Mouse (Mus musculus) heart, embryonic 15.5 days (tissue): ENCODE measurements around the gene Foxr1. TPM values are rescaled to one million over a fixed set of nuclear protein-coding genes. Genes with fewer than 3 reads are reported as not detected.
A peak's percentile ranks its signal among the peaks of the same experiment; 100 is the strongest.

Experiments
- ATAC-seq: fragments of 200-750 bp; cut with Nextera tagmentation; replicated peaks from 2 replicates; pipeline ENCODE4 v1.8.0; 2017; ENCODE audit warnings: low read depth, moderate TSS enrichment; ENCODE audit not compliant: insufficient number of reproducible peaks, insufficient read depth, low FRiP score
- H3K27ac ChIP-seq: fragments of 300-500 bp; sonication (generic); 2 replicates; pipeline ENCODE4 v1.5.1; 2015; ENCODE audit warnings: mild to moderate bottlenecking, inconsistent platforms
- H3K27me3 ChIP-seq: fragments of 300-500 bp; sonication (generic); 2 replicates; pipeline ENCODE4 v1.6.1; 2015; ENCODE audit warnings: inconsistent platforms
- H3K36me3 ChIP-seq: fragments of 300-500 bp; sonication (generic); 2 replicates; pipeline ENCODE4 v1.6.1; 2015; ENCODE audit warnings: mild to moderate bottlenecking, inconsistent platforms
- H3K4me1 ChIP-seq: fragments of 300-500 bp; sonication (generic); replicated peaks from 2 replicates; pipeline ENCODE4 v1.6.1; 2015; ENCODE audit warnings: inconsistent platforms
- H3K4me2 ChIP-seq: fragments of 300-500 bp; sonication (generic); 2 replicates; pipeline ENCODE4 v1.6.1; 2015; ENCODE audit warnings: inconsistent platforms, mild to moderate bottlenecking, moderate library complexity
- H3K4me3 ChIP-seq: fragments of 300-500 bp; sonication (generic); 2 replicates; pipeline ENCODE4 v1.5.1; 2015; ENCODE audit warnings: mild to moderate bottlenecking, inconsistent platforms
- H3K9ac ChIP-seq: fragments of 300-500 bp; sonication (generic); 2 replicates; pipeline ENCODE4 v1.6.1; 2015; ENCODE audit warnings: mild to moderate bottlenecking, inconsistent platforms
- H3K9me3 ChIP-seq: fragments of 300-500 bp; sonication (generic); replicated peaks from 2 replicates; pipeline ENCODE4 v1.6.1; 2016; ENCODE audit warnings: inconsistent platforms
- WGBS: fragments of 180-500 bp; shearing (Covaris S2); methylation state at CpG from one replicate; pipeline ENCODE4 v1.1.7; 2015; ENCODE audit warnings: mixed read lengths; 5-methylcytosine and 5-hydroxymethylcytosine counted together
- polyA plus RNA-seq: library from polyadenylated mRNA; unstranded; fragments of >200 nt; fragmentation: Nextera tagmentation; extraction: Ambion mirVana; gene quantifications from 2 replicates; pipeline ENCODE4 v1.2.1, GENCODE M21; 2015

Foxr1 gene
- not detected in 2 replicates for polyA plus RNA-seq

- Histone ChIP-seq H3K27ac (no peak within 1 kb of the TSS), H3K9me3 (no peaks in the 10 kb centered on the region), H3K9ac (no peak within 1 kb of the TSS), H3K36me3 (no peaks in the 10 kb centered on the region), H3K4me2 (no peak within 1 kb of the TSS), H3K27me3 (no peaks in the 10 kb centered on the region), H3K4me1 (no peaks in the 10 kb centered on the region), H3K4me3 (no peak within 1 kb of the TSS)
- ATAC-seq: no peak
- 57% methylated on average over 19 of the region's 19 CpGs for WGBS
Measured at GRCm38 (mm10) chr9:44440961-44441360, at the start of gene Foxr1. Gene Foxr1 (minus strand): TSS chr9:44441136.

GRCm38 (mm10) chr9:44490086-44490967 lies 49.4 kb upstream of the Foxr1 start:
- Histone ChIP-seq H3K27ac (peak overlapping the region; percentile 93), H3K9me3 (no peaks in the 10 kb centered on the region), H3K4me3 (peak overlapping the region; percentile 87), H3K36me3 (0 out of 2 replicates have a peak, but pooled peaks cover 4% of the 10 kb centered on the region), H3K9ac (peak overlapping the region; percentile 56), H3K4me1 (peaks cover 100% of the 10 kb centered on the region), H3K4me2 (peak overlapping the region; percentile 85), H3K27me3 (no peaks in the 10 kb centered on the region)
- no peak for ATAC-seq
- WGBS: 33% methylated on average over 17 of the region's 17 CpGs

- no peak for ATAC-seq
- H3K4me3 ChIP-seq: peak overlapping the region; percentile 87
- no peaks in the 10 kb centered on the region for H3K9me3 ChIP-seq
- peak overlapping the region; percentile 56 for H3K9ac ChIP-seq
- peak overlapping the region; percentile 93 for H3K27ac ChIP-seq
- WGBS: 10% methylated on average over 17 of the region's 17 CpGs
- peaks cover 100% of the 10 kb centered on the region for H3K4me1 ChIP-seq
- 0 out of 2 replicates have a peak, but pooled peaks cover 4% of the 10 kb centered on the region for H3K36me3 ChIP-seq
- no peaks in the 10 kb centered on the region for H3K27me3 ChIP-seq
- peak overlapping the region; percentile 85 for H3K4me2 ChIP-seq
Measured at GRCm38 (mm10) chr9:44489651-44490085, 48.7 kb upstream of the Foxr1 start.

- peak; percentile 32 for ATAC-seq
- peak overlapping the region; percentile 56 for H3K9ac ChIP-seq
- 3% methylated on average over 5 of the region's 5 CpGs for WGBS
- H3K4me3 ChIP-seq: peak overlapping the region; percentile 87
- 0 out of 2 replicates have a peak, but pooled peaks cover 4% of the 10 kb centered on the region for H3K36me3 ChIP-seq
- peak overlapping the region; percentile 85 for H3K4me2 ChIP-seq
- H3K9me3 ChIP-seq: no peaks in the 10 kb centered on the region
- H3K27ac ChIP-seq: peak overlapping the region; percentile 93
- H3K4me1 ChIP-seq: peaks cover 100% of the 10 kb centered on the region
- no peaks in the 10 kb centered on the region for H3K27me3 ChIP-seq
Measured at GRCm38 (mm10) chr9:44488855-44489381, 48.0 kb upstream of the Foxr1 start.

- 12% methylated on average over 8 of the region's 8 CpGs for WGBS
- H3K4me3 ChIP-seq: peak overlapping the region; percentile 87
- no peak for ATAC-seq
- peak overlapping the region; percentile 97 for H3K9ac ChIP-seq
- no peaks in the 10 kb centered on the region for H3K9me3 ChIP-seq
- peak overlapping the region; percentile 85 for H3K4me2 ChIP-seq
- H3K27ac ChIP-seq: peak overlapping the region; percentile 93
- no peaks in the 10 kb centered on the region for H3K27me3 ChIP-seq
- 0 out of 2 replicates have a peak, but pooled peaks cover 4% of the 10 kb centered on the region for H3K36me3 ChIP-seq
- H3K4me1 ChIP-seq: peaks cover 95% of the 10 kb centered on the region
Measured at GRCm38 (mm10) chr9:44488416-44488815, 47.5 kb upstream of the Foxr1 start.

GRCm38 (mm10) chr9:44487441-44487840 lies 46.5 kb upstream of the Foxr1 start:
- Histone ChIP-seq H3K27me3 (no peaks in the 10 kb centered on the region), H3K9me3 (no peaks in the 10 kb centered on the region), H3K9ac (peak overlapping the region; percentile 97), H3K4me3 (peak overlapping the region; percentile 87), H3K4me2 (peak overlapping the region; percentile 85), H3K27ac (peak overlapping the region; percentile 93), H3K4me1 (peaks cover 86% of the 10 kb centered on the region), H3K36me3 (0 out of 2 replicates have a peak, but pooled peaks cover 4% of the 10 kb centered on the region)
- peak; percentile 74 for ATAC-seq
- whole genome bisulfite sequencing: 8% methylated on average over 7 of the region's 7 CpGs

- no peaks in the 10 kb centered on the region for H3K9me3 ChIP-seq
- no peaks in the 10 kb centered on the region for H3K27me3 ChIP-seq
- H3K9ac ChIP-seq: peak overlapping the region; percentile 97
- peak overlapping the region; percentile 87 for H3K4me3 ChIP-seq
- 0 out of 2 replicates have a peak, but pooled peaks cover 4% of the 10 kb centered on the region for H3K36me3 ChIP-seq
- 17% methylated on average over 15 of the region's 15 CpGs for WGBS
- ATAC-seq: no peak
- H3K4me1 ChIP-seq: peaks cover 83% of the 10 kb centered on the region
- peak overlapping the region; percentile 93 for H3K27ac ChIP-seq
- H3K4me2 ChIP-seq: peak overlapping the region; percentile 85
Measured at GRCm38 (mm10) chr9:44486741-44487421, 45.9 kb upstream of the Foxr1 start.

GRCm38 (mm10) chr9:44486335-44486734 lies 45.4 kb upstream of the Foxr1 start:
- no peak for ATAC-seq
- peak overlapping the region; percentile 85 for H3K4me2 ChIP-seq

GRCm38 (mm10) chr9:44485516-44486161 lies 44.7 kb upstream of the Foxr1 start:
- Histone ChIP-seq H3K4me1 (peaks cover 70% of the 10 kb centered on the region), H3K27ac (peak overlapping the region; percentile 93), H3K4me2 (peak overlapping the region; percentile 85), H3K9me3 (no peaks in the 10 kb centered on the region), H3K4me3 (peak overlapping the region; percentile 87), H3K9ac (peak overlapping the region; percentile 97), H3K36me3 (no peaks in the 10 kb centered on the region), H3K27me3 (no peaks in the 10 kb centered on the region)
- no peak for ATAC-seq
- 29% methylated on average over 14 of the region's 14 CpGs for WGBS

More at GRCm38 (mm10) chr9:44486335-44486734, 45.4 kb upstream of the Foxr1 start:
- H3K9ac ChIP-seq: peak overlapping the region; percentile 97
- peaks cover 77% of the 10 kb centered on the region for H3K4me1 ChIP-seq
- H3K27me3 ChIP-seq: no peaks in the 10 kb centered on the region
- 6% methylated on average over 3 of the region's 3 CpGs for WGBS
- 0 out of 2 replicates have a peak, but pooled peaks cover under 1% of the 10 kb centered on the region for H3K36me3 ChIP-seq
- peak overlapping the region; percentile 93 for H3K27ac ChIP-seq
- H3K9me3 ChIP-seq: no peaks in the 10 kb centered on the region
- H3K4me3 ChIP-seq: peak overlapping the region; percentile 87

GRCm38 (mm10) chr9:44485105-44485515 lies 44.2 kb upstream of the Foxr1 start:
- H3K4me1 ChIP-seq: peaks cover 70% of the 10 kb centered on the region
- no peaks in the 10 kb centered on the region for H3K36me3 ChIP-seq
- no peaks in the 10 kb centered on the region for H3K27me3 ChIP-seq
- H3K9ac ChIP-seq: peak overlapping the region; percentile 97
- H3K27ac ChIP-seq: peak overlapping the region; percentile 93
- 35% methylated on average over 6 of the region's 6 CpGs for WGBS
- H3K9me3 ChIP-seq: no peaks in the 10 kb centered on the region
- peak overlapping the region; percentile 87 for H3K4me3 ChIP-seq
- ATAC-seq: no peak
- peak overlapping the region; percentile 85 for H3K4me2 ChIP-seq
